Mouse (Mus musculus) kidney, embryonic 14.5 days (tissue): ENCODE measurements at regions not wholly inside any gene's neighbourhood (a gene's known extent, or its start where the extent isn't known, plus 50 kb on each side); places are given as distances from the start of the nearest gene placed in this dataset.
A peak's percentile ranks its signal among the peaks of the same experiment; 100 is the strongest.

Source experiments
- ATAC-seq: fragments of 200-750 bp; cut with Nextera tagmentation; 2 replicates; pipeline ENCODE4 v1.8.0; 2017; ENCODE audit warnings: moderate number of reproducible peaks, mild to moderate bottlenecking, moderate TSS enrichment, moderate library complexity; ENCODE audit not compliant: low FRiP score, low TSS enrichment
- H3K27ac ChIP-seq: fragments of 300-500 bp; sonication (generic); 2 replicates; pipeline ENCODE4 v1.5.1; 2014; ENCODE audit warnings: low read depth, mild to moderate bottlenecking, low read length, moderate library complexity, mixed read lengths
- H3K27me3 ChIP-seq: fragments of 300-500 bp; sonication (generic); 2 replicates; pipeline ENCODE4 v1.6.1; 2014; ENCODE audit warnings: mild to moderate bottlenecking, low read length; ENCODE audit not compliant: control insufficient read depth, insufficient read depth
- H3K36me3 ChIP-seq: fragments of 300-500 bp; sonication (generic); 2 replicates; pipeline ENCODE4 v1.6.1; 2014; ENCODE audit warnings: low read length, mixed read lengths; ENCODE audit not compliant: control insufficient read depth, insufficient read depth
- H3K4me1 ChIP-seq: fragments of 300-500 bp; sonication (generic); 2 replicates; pipeline ENCODE4 v1.6.1; 2014; ENCODE audit warnings: low read length, mixed read lengths; ENCODE audit not compliant: control insufficient read depth, insufficient read depth
- H3K4me2 ChIP-seq: fragments of 300-500 bp; sonication (generic); replicated peaks from 2 replicates; pipeline ENCODE4 v1.6.1; 2014; ENCODE audit warnings: low read depth, mild to moderate bottlenecking, low read length
- H3K4me3 ChIP-seq: fragments of 300-500 bp; sonication (generic); 2 replicates; pipeline ENCODE4 v1.5.1; 2014; ENCODE audit warnings: mild to moderate bottlenecking, low read length
- H3K9ac ChIP-seq: fragments of 300-500 bp; sonication (generic); 2 replicates; pipeline ENCODE4 v1.6.1; 2014; ENCODE audit warnings: low read depth, mild to moderate bottlenecking, low read length, moderate library complexity
- H3K9me3 ChIP-seq: fragments of 300-500 bp; sonication (generic); 2 replicates; pipeline ENCODE4 v1.6.1; 2016; ENCODE audit warnings: low read length; ENCODE audit not compliant: control insufficient read depth
- WGBS: fragments of 180-500 bp; shearing (Covaris S2); extraction: QIAGEN DNeasy Blood & Tissue Kit; methylation state at CpG from one replicate; pipeline ENCODE4 v1.1.7; 2014; 5-methylcytosine and 5-hydroxymethylcytosine counted together

DNA sequence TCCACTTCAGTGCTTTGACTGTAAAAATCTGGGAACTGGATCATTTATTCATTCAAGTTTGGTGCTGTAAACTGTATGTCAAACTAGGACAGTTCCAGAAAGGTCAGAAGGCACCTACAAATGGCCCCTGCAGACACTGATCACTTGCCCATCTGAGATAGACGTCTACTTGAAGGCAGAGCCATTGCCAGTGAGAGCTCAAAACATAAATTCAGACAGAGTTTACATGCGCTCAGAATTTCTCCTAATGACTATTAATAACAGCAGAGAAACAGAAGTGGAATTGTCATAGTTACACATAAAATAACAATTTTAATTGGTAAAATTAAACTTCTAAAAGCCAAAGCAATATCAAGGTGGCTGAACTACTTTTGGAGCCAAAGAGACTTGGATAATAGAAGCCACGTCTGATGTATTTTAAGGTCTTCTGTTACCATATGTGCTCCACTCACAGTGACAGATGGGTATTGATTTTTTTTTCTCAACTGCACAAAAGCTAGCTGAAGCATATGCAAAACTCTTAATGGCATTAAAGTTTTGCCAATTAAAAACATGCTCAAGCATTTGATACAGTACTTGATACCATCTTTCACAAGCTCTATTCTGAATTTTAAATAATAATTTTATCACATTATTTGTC is 401.8 kb downstream of the Nova1 start:
- WGBS = 67% methylated on average over 3 of the region's 3 CpGs
- Histone ChIP-seq H3K27me3 (no peaks in the 10 kb centered on the region), H3K9ac (no peak overlapping the region)

DNA sequence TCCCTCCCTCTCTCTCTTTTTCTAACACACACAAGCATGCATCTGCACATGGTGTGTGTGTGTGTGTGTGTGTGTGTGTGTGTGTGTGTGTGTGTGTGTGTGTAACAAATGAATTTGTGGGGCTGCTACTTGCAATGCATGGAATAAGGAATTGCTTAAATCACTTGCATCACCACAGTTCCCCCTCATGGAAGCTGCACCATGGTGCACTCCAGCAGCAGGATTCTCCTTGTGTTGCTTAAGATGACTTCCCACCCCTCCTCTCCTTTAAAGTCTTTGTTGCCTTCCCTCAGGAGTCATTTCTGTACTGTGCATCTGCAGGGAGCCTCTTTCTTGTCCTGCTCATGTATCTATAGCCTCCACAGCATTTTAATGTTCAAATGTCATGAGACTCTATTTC is 402.5 kb downstream of the Nova1 start:
- H3K27me3 ChIP-seq = no peaks in the 10 kb centered on the region
- no peaks in the 10 kb centered on the region for H3K9me3 ChIP-seq
- no peak overlapping the region for H3K9ac ChIP-seq
- H3K4me2 ChIP-seq = no peak overlapping the region
- no peak overlapping the region for H3K4me3 ChIP-seq
- no peaks in the 10 kb centered on the region for H3K36me3 ChIP-seq
- ATAC-seq = no peak
- no peaks in the 10 kb centered on the region for H3K4me1 ChIP-seq
- H3K27ac ChIP-seq = no peak overlapping the region

More for the DNA sequence above, 401.8 kb downstream of the Nova1 start:
- Histone ChIP-seq H3K4me2 (no peak overlapping the region), H3K36me3 (no peaks in the 10 kb centered on the region), H3K4me1 (no peaks in the 10 kb centered on the region), H3K27ac (no peak overlapping the region), H3K9me3 (no peaks in the 10 kb centered on the region), H3K4me3 (no peak overlapping the region)
- no peak for ATAC-seq

DNA sequence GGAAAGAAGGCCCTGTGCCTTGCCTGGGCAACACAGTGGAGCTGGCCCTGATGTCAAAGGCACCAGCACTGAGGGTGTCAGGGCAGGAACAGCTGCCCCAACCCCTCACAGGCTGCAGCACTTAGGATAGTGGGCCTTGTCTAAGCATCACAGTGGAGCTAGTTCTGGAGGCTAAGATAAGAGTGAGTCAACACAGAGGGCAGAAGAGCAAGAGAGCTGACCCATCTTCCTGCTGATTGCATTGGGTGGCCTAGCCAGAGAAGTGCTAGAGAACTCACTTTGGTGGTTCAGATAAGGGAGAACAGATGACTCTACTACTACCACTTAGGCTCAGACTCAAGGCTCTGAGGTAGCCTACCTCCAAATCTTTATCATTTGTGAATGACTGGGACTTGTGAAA is 413.1 kb downstream of the Nova1 start:
- H3K4me2 ChIP-seq = no peak overlapping the region
- no peak overlapping the region for H3K4me3 ChIP-seq
- no peaks in the 10 kb centered on the region for H3K9me3 ChIP-seq
- ATAC-seq = no peak
- no peaks in the 10 kb centered on the region for H3K27me3 ChIP-seq
- no peaks in the 10 kb centered on the region for H3K4me1 ChIP-seq
- no peaks in the 10 kb centered on the region for H3K36me3 ChIP-seq
- H3K9ac ChIP-seq = no peak overlapping the region
- no peak overlapping the region for H3K27ac ChIP-seq

DNA sequence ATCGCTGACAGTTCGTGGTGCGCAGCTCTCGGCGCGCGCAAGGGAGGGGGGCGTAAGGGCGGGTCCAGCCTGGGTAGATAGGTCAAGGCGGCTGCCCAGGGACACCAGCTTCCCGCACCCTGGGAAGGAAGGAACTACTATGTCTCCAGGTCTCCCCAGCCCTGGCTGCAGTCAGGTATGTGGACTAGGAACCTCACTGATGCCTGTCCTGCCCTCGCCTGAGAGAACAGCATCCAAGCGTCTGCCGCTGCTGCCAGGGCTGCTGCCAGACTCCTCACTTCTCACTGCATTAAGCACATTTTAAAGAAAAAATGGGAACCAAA is 419.1 kb downstream of the Nova1 start:
- H3K4me1 ChIP-seq = no peaks in the 10 kb centered on the region
- WGBS = 1% methylated on average over 14 of the region's 14 CpGs
- H3K4me2 ChIP-seq = peak overlapping the region; percentile 82
- peak; percentile 86 for ATAC-seq
- H3K27ac ChIP-seq = no peak overlapping the region
- H3K9ac ChIP-seq = 0 out of 2 replicates have a peak overlapping the region, but pooled peaks have one; percentile 28
- no peaks in the 10 kb centered on the region for H3K9me3 ChIP-seq
- no peaks in the 10 kb centered on the region for H3K36me3 ChIP-seq
- H3K27me3 ChIP-seq = no peaks in the 10 kb centered on the region; the same call in 1 of the 2 replicates
- peak overlapping the region; percentile 53 for H3K4me3 ChIP-seq

DNA sequence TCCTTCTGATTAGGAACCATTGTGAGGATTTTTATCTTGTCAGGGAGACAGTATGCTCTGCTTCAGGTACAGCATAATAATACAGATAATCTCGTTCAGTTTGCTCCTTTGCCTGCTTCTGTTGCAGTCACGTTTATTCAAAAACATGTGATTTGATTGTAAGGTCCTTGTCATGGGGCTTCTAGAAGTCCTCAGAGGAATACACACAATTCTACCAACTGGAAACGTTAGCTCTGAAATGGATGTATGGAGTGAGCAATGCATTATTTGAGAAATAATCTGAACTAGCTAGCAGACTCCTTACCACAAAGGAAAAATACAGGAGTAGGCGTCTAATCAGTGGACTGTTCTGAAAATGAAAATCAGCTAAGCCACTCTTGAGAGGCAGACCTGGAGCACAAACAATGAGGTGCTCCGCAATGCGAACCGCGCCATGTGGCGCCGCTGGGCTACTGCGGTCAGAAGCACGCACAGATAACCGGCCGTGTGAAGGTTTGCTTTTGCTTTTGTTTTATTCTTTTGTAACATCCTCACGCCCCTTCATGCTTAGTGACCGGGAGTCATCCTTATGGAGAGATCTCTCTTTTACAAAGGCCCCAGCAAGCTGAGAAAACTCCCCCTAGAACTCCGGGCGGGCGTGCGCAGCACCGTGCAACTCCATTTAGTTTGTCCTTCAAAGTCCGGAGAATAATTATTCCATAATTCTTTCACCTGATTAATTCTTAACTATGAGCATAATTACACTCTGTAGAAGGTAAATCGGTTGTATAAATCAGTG is 419.7 kb downstream of the Nova1 start:
- no peaks in the 10 kb centered on the region for H3K4me1 ChIP-seq
- 7% methylated on average over 23 of the region's 23 CpGs for WGBS
- no peaks in the 10 kb centered on the region for H3K36me3 ChIP-seq
- no peak overlapping the region for H3K27ac ChIP-seq
- H3K4me3 ChIP-seq = peak overlapping the region; percentile 53
- H3K27me3 ChIP-seq = no peaks in the 10 kb centered on the region; the same call in 1 of the 2 replicates
- peak overlapping the region; percentile 28; the same call in 1 of the 2 replicates for H3K9ac ChIP-seq
- no peaks in the 10 kb centered on the region for H3K9me3 ChIP-seq
- ATAC-seq = peak; percentile 84; the same call in 1 of the 2 replicates
- peak overlapping the region; percentile 82 for H3K4me2 ChIP-seq

DNA sequence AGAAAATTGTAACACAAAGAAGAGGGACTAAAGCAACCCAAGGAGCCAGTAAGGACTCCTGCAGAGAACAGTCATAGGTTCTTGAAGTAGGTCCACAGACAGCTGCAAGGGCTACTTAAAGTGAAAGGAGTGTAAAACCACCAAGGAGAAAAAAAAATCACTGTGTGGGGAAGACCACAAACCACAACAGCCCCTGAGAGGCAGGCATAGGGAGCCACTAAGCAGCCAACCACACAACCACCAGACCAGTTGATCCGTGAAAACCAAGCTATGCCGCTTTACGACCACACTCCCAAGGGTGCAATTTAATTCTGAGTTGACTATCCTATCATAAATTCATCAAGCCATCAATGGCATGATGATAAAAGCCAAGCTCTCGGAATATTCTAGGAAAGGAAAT is 423.5 kb downstream of the Nova1 start:
- Histone ChIP-seq H3K9me3 (no peaks in the 10 kb centered on the region), H3K9ac (no peak overlapping the region), H3K27ac (no peak overlapping the region), H3K36me3 (no peaks in the 10 kb centered on the region), H3K4me3 (no peak overlapping the region), H3K4me2 (no peak overlapping the region), H3K4me1 (no peaks in the 10 kb centered on the region), H3K27me3 (no peaks in the 10 kb centered on the region; the same call in 1 of the 2 replicates)
- 34% methylated on average over 4 of the region's 4 CpGs for WGBS
- no peak for ATAC-seq

DNA sequence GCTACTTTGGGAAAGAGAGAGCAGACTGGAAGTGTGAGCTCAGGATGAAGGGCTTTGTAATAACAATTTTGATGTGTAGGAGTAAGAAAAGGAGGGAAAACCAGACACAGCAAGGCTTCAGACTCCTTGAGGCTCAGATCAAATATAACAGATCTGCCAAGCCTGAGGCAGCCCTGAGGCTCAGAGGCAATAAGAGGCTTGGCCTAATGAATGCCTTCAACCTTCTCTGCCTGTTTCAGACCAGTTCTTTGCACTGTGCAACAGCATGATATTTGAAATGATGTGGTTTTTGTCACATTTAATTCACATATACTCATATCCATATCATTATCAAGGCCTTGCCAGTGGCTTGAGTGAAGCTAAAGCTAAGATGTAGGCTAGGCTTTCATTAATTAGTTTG is 425.0 kb downstream of the Nova1 start:
- Histone ChIP-seq H3K27ac (no peak overlapping the region), H3K4me1 (no peaks in the 10 kb centered on the region), H3K4me2 (no peak overlapping the region), H3K4me3 (no peak overlapping the region), H3K36me3 (no peaks in the 10 kb centered on the region), H3K27me3 (no peaks in the 10 kb centered on the region), H3K9me3 (no peaks in the 10 kb centered on the region), H3K9ac (no peak overlapping the region)
- ATAC-seq = no peak

DNA sequence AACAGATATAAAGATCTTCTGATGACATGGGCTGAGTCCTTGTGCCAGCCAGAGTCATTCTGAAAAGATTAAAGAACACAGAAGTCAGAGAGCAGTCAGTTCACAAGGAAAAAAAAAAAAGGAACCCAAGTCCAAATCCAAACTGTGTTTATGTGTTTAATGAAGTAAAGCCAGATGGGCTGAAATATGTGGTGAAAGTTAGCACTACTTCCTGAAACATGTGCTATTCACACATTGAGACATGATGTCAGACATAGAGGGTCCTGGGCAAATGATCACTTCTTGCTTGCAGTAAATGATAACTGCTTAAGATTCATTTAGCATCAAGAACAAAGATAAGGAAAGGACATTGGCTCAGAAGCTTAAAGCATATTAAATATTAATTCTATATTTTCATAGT is 439.8 kb downstream of the Nova1 start:
- ATAC-seq = no peak

DNA sequence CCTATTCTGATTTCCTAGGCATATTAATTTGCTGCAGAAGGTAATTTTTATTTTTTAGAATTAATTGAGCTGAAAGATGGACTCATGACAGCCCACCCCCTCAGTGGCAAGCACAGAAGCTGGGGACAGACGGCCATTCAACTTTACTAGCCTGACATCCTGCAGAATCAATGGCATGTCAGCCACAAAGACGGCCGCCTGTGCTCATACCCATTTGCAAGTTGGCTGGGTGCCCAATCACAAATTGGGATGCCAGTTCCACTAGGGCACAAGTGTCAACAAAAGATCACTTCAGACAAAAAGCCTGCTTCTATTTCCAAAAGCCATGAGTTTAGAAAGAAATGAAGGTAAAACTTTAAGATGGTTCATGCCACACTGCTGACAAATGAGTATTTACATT is 447.0 kb downstream of the Nova1 start:
- WGBS = 64% methylated on average over 3 of the region's 3 CpGs
- Histone ChIP-seq H3K9ac (no peak overlapping the region), H3K4me1 (no peaks in the 10 kb centered on the region), H3K9me3 (no peaks in the 10 kb centered on the region), H3K27ac (no peak overlapping the region), H3K4me3 (no peak overlapping the region), H3K4me2 (no peak overlapping the region), H3K27me3 (no peaks in the 10 kb centered on the region), H3K36me3 (no peaks in the 10 kb centered on the region)
- no peak for ATAC-seq

More for the DNA sequence above, 439.8 kb downstream of the Nova1 start:
- no peaks in the 10 kb centered on the region for H3K9me3 ChIP-seq
- H3K4me1 ChIP-seq = no peaks in the 10 kb centered on the region
- no peak overlapping the region for H3K27ac ChIP-seq
- no peak overlapping the region for H3K9ac ChIP-seq
- H3K4me3 ChIP-seq = no peak overlapping the region
- no peak overlapping the region for H3K4me2 ChIP-seq
- no peaks in the 10 kb centered on the region for H3K27me3 ChIP-seq
- no peaks in the 10 kb centered on the region for H3K36me3 ChIP-seq
